Mouse (Mus musculus) embryonic fibroblast, embryonic 13.5 days (primary cell): ENCODE measurements around the gene Tert. TPM values are rescaled to one million over a fixed set of nuclear protein-coding genes. Genes with fewer than 3 reads are reported as not detected.

Source experiments
- H3K27ac ChIP-seq: 2 replicates; pipeline ENCODE4 v1.5.1; 2012; ENCODE audit warnings: low read length, control low read depth, inconsistent platforms; ENCODE audit not compliant: insufficient read depth
- H3K4me1 ChIP-seq: 2 replicates; pipeline ENCODE4 v1.6.1; 2011; ENCODE audit warnings: low read length; ENCODE audit not compliant: control insufficient read depth, insufficient read depth
- H3K4me3 ChIP-seq: 2 replicates; pipeline ENCODE4 v1.5.1; 2011; ENCODE audit warnings: mild to moderate bottlenecking, control low read depth, low read length; ENCODE audit not compliant: insufficient read depth
- CTCF ChIP-seq: IDR thresholded peaks from 2 replicates; pipeline ENCODE4 v1.5.1; 2011; ENCODE audit warnings: mild to moderate bottlenecking, control low read depth, low read length, moderate library complexity, borderline replicate concordance; ENCODE audit not compliant: insufficient read depth
- POLR2A ChIP-seq: IDR thresholded peaks from 2 replicates; pipeline ENCODE4 v1.6.1; 2011; ENCODE audit warnings: low read depth, mild to moderate bottlenecking, control low read depth, low read length, moderate library complexity
- polyA plus RNA-seq: library from polyadenylated mRNA; stranded (reverse); fragments of >200 nt; gene quantifications from 2 replicates; pipeline ENCODE4 v1.2.4, GENCODE M21; 2011; ENCODE audit warnings: low read depth; ENCODE audit not compliant: missing spikeins, insufficient read length

Gene Tert
- polyA plus RNA-seq, 1 experiment, result 6.6 TPM

DNA sequence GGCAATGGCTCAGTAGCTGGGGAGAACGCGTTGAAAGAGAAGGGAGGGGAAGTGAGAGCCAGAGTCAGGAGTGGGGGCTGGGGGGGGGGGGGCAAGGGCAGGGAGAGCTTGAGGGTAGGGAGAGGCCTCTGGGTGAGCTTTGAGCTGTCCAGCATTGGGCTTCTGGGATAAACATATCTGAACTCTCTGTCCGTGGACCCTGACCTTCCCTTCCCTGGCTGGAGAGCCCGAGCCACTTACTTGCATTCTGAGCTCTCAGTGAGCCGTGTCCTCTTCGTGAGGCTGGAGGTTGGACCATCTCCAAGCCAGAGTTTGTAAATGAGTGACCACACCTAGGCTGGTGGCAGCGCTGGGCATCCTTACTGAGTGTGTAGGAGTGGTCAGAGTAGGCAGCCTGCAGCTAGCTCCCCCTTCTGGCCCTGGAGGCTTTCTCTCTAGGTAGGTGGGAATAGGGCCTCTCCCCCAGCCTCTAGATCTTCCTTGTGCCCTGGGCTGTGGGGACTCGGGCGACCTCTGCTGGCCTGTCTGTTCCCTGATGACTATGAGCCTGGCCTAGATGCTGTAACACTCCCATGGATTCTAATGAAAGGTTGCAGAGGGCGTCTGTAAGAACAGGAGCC lies 65.6 kb downstream of the Tert start:
- H3K4me1 ChIP-seq, result no peaks in the 10 kb centered on the region
- H3K4me3 ChIP-seq, result no peak overlapping the region
- TF ChIP-seq POLR2A, result no peak
- TF ChIP-seq CTCF, result peak; percentile 18; the same call in 1 of the 2 replicates
- H3K27ac ChIP-seq, result no peak overlapping the region

DNA sequence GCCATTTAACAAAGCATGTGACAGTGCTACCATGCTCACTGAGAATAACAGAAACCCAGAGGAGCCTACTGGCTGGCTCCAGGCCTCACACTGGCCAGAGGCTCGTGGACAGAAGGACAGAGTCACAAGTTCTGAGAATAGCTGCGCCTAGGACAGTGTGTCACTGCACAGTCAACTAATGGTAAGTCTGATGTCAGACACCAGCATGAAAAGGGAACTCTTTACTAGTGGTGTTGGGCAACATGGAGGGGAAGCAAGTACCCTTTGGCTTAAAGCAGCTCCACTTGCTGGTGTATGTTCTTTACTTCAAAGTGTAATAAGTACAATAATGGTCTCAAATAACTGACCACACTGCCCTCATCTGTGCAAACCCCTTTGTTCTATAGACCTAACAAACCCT lies 66.6 kb downstream of the Tert start:
- no peak overlapping the region for H3K27ac ChIP-seq
- TF ChIP-seq CTCF, result no peak
- no peak for TF ChIP-seq POLR2A
- H3K4me3 ChIP-seq, result no peak overlapping the region
- H3K4me1 ChIP-seq, result no peaks in the 10 kb centered on the region

GRCm38 (mm10) chr13:73694972-73695371 lies 68.3 kb downstream of the Tert start:
- Histone ChIP-seq H3K4me3 (no peak overlapping the region), H3K27ac (no peak overlapping the region), H3K4me1 (no peaks in the 10 kb centered on the region)
- TF ChIP-seq POLR2A (no peak), CTCF (no peak)

- no peak overlapping the region for H3K4me3 ChIP-seq
- no peaks in the 10 kb centered on the region for H3K4me1 ChIP-seq
- H3K27ac ChIP-seq, result no peak overlapping the region
- TF ChIP-seq POLR2A, result no peak
- TF ChIP-seq CTCF, result no peak
Measured at GRCm38 (mm10) chr13:73696529-73696928, 69.8 kb downstream of the Tert start.

Other genes with a start within 250 kb of the Tert start
- 20.1 and 21.5 TPM in 2 replicates for gene Lpcat1, start 159.7 kb upstream of the Tert start, polyA plus RNA-seq
- not detected in 2 replicates for gene Slc6a3, start 90.2 kb upstream of the Tert start, polyA plus RNA-seq
- 140 and 159 TPM in 2 replicates for gene Clptm1l, start 22.9 kb upstream of the Tert start, polyA plus RNA-seq
- gene Slc6a18, start 51.1 kb downstream of the Tert start, polyA plus RNA-seq, result not detected in 2 replicates
- gene Slc6a19, start 78.0 kb downstream of the Tert start, polyA plus RNA-seq, result not detected in 2 replicates
- 26.0 and 31.9 TPM in 2 replicates for gene Slc12a7, start 106.2 kb downstream of the Tert start, polyA plus RNA-seq
- 7.8 and 10.9 TPM in 2 replicates for gene Nkd2, start 220.7 kb downstream of the Tert start, polyA plus RNA-seq